Mouse (Mus musculus): ENCODE measurements around the gene Gm26558.

DNA sequence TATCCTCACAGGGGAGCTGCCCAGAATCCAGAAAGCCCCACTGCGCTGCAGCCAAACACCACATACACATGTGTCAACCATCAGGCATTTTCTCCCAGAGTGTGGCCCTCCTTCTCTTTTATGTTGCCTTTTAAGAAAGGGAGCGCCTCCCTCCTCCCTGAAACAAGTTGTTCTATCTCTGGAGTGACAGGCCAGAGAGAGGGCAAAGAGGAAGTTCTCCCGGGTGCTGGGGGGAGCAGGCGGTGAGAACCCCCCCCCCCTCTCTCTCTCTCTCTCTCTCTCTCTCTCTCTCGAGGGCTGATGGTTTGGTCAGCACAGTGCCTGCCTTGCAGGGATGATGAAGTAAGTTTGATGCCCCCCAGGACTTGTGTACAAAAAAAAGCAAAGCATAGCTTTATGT, 40.5 kb upstream of the Gm26558 start:
- TF ChIP-seq CTCF (IDR thresholded peaks at IDR 0.05; ENCODE audit: borderline replicate concordance, control insufficient read depth, extremely low read depth, insufficient read depth, low read length, poor library complexity) (no peak), POLR2A (IDR thresholded peaks at IDR 0.05; ENCODE audit: control insufficient read depth, extremely low read depth, insufficient read depth, low read length, poor library complexity) (no peak)
